Mouse (Mus musculus) limb, embryonic 12.5 days (tissue): ENCODE measurements around the gene Adamts3. TPM values are rescaled to one million over a fixed set of nuclear protein-coding genes. Genes with fewer than 3 reads are reported as not detected.

Experiments used
- ATAC-seq: fragments of 200-750 bp; cut with Nextera tagmentation; 2 replicates; pipeline ENCODE4 v1.8.0; 2017; ENCODE audit warnings: low read depth, moderate TSS enrichment; ENCODE audit not compliant: insufficient number of reproducible peaks, insufficient read depth, low FRiP score, low TSS enrichment
- H3K27ac ChIP-seq: fragments of 300-500 bp; sonication (generic); 2 replicates; pipeline ENCODE4 v1.5.1; 2016; ENCODE audit warnings: mild to moderate bottlenecking, moderate library complexity
- H3K27me3 ChIP-seq: fragments of 300-500 bp; sonication (generic); 2 replicates; pipeline ENCODE4 v1.6.1; 2016; ENCODE audit warnings: mild to moderate bottlenecking, moderate library complexity
- H3K36me3 ChIP-seq: fragments of 300-500 bp; sonication (generic); 2 replicates; pipeline ENCODE4 v1.6.1; 2016; ENCODE audit warnings: mild to moderate bottlenecking, moderate library complexity
- H3K4me1 ChIP-seq: fragments of 300-500 bp; sonication (generic); replicated peaks from 2 replicates; pipeline ENCODE4 v1.6.1; 2016
- H3K4me2 ChIP-seq: fragments of 300-500 bp; sonication (generic); 2 replicates; pipeline ENCODE4 v1.6.1; 2016; ENCODE audit warnings: mild to moderate bottlenecking, moderate library complexity
- H3K4me3 ChIP-seq: fragments of 300-500 bp; sonication (generic); replicated peaks from 2 replicates; pipeline ENCODE4 v1.5.1; 2016; ENCODE audit warnings: mild to moderate bottlenecking
- H3K9ac ChIP-seq: fragments of 300-500 bp; sonication (generic); replicated peaks from 2 replicates; pipeline ENCODE4 v1.6.1; 2016; ENCODE audit warnings: mild to moderate bottlenecking, moderate library complexity
- H3K9me3 ChIP-seq: fragments of 300-500 bp; sonication (generic); 2 replicates; pipeline ENCODE4 v1.6.1; 2016; ENCODE audit warnings: mild to moderate bottlenecking, moderate library complexity
- WGBS: fragments of 180-500 bp; shearing (Covaris S2); methylation state at CpG from one replicate; pipeline ENCODE4 v1.1.7; 2016; 5-methylcytosine and 5-hydroxymethylcytosine counted together
- polyA plus RNA-seq: library from polyadenylated mRNA; unstranded; fragments of >200 nt; fragmentation: Nextera tagmentation; extraction: Ambion mirVana; gene quantifications from 2 replicates; pipeline ENCODE4 v1.2.1, GENCODE M21; 2016

Adamts3 gene
- polyA plus RNA-seq, 1 experiment from 2014 or later = 4.5 TPM

GRCm38 (mm10) chr5:89882091-89882734, 921 bp downstream of the Adamts3 start:
- peaks cover 7% of the 10 kb centered on the region; the same call in 1 of the 2 replicates for H3K9me3 ChIP-seq
- H3K4me3 ChIP-seq = peak overlapping the region; percentile 64
- peaks cover 4% of the 10 kb centered on the region; the same call in 1 of the 2 replicates for H3K36me3 ChIP-seq
- peaks cover 12% of the 10 kb centered on the region for H3K4me1 ChIP-seq
- peak overlapping the region; percentile 76 for H3K9ac ChIP-seq
- peak overlapping the region; percentile 35; the same call in 1 of the 2 replicates for H3K27ac ChIP-seq
- WGBS = under 1% methylated on average over 35 of the region's 35 CpGs
- H3K4me2 ChIP-seq = peak overlapping the region; percentile 100
- H3K27me3 ChIP-seq = no peaks in the 10 kb centered on the region
- ATAC-seq = peak; percentile 73

DNA sequence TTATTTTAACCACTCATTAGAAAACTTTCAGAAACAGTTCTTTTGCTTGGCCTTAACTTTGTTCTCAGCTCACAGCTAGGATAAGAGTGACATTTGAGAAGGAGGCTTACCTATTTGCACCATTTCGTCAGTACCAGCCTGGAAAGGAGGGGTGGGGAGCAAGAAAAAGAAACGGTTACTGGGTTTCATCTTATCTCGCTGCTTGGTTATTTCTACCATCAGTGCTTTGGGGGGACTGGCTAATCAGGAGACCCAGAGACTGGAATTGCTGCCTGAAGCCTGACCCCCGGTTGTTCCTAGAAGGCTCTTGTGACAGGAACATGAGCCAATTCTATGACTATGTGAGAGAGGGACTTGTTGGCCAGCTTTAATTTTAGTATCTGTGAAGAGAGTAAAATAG, 1.7 kb downstream of the Adamts3 start:
- no peak overlapping the region for H3K27ac ChIP-seq
- no peak overlapping the region for H3K9ac ChIP-seq
- H3K36me3 ChIP-seq = peaks cover 4% of the 10 kb centered on the region; the same call in 1 of the 2 replicates
- no peaks in the 10 kb centered on the region for H3K27me3 ChIP-seq
- WGBS = 28% methylated on average over 4 of the region's 4 CpGs
- peaks cover 12% of the 10 kb centered on the region for H3K4me1 ChIP-seq
- no peak for ATAC-seq
- peaks cover 7% of the 10 kb centered on the region; the same call in 1 of the 2 replicates for H3K9me3 ChIP-seq
- peak overlapping the region; percentile 64; the same call in 1 of the 2 replicates for H3K4me3 ChIP-seq
- H3K4me2 ChIP-seq = peak overlapping the region; percentile 100

DNA sequence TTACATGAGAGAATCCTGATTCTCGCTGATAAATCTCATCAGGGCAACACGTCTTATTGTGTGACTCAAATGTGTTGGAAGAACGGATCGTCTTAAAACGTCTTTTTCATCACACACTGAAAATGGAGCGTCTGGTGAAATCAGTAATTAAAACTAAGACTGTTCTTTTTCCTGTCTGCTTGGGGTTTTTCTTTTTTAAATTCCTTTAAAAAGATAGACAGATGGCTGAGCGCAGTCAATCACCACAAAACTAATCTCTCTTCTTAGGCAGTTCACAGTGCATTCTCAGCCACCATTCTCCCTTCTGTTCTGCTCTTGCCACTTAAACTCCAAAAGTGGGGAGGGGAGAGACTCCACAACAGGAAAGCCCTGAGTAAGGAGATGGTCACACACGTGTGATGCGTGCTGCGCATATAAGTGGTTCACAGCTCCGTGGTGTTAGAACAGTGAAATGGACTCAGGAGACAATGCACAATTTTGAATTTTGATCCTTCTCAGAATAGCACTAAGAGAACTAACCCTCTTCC, 4.2 kb downstream of the Adamts3 start:
- Histone ChIP-seq H3K9me3 (peaks cover 7% of the 10 kb centered on the region; the same call in 1 of the 2 replicates), H3K27me3 (no peaks in the 10 kb centered on the region), H3K4me1 (peaks cover 12% of the 10 kb centered on the region), H3K4me2 (no peak overlapping the region), H3K4me3 (no peak overlapping the region), H3K9ac (no peak overlapping the region), H3K36me3 (peaks cover 4% of the 10 kb centered on the region; the same call in 1 of the 2 replicates), H3K27ac (no peak overlapping the region)
- no peak for ATAC-seq
- 68% methylated on average over 11 of the region's 11 CpGs for WGBS

DNA sequence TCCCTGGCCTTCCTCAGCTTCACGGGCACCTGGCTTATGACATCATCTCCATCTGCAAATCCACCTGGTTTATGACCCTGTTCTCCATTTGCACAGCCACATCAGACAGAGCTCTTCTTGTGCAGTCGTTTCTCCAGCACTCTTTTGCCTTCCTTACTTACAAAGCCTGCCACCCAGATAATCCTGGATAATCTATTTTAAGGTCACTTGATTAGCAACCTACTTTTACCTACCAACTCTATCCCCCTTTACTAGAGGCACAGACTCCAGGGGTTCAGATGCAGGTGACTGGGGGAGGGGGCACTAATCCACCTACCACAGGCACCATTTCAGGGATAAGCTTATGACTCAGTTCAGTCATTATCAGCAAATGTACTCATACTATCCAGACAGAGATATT, 10.5 kb downstream of the Adamts3 start:
- H3K27me3 ChIP-seq = no peaks in the 10 kb centered on the region
- H3K27ac ChIP-seq = no peak overlapping the region
- WGBS = 21% methylated on average over 2 of the region's 2 CpGs
- no peaks in the 10 kb centered on the region for H3K36me3 ChIP-seq
- no peaks in the 10 kb centered on the region for H3K9me3 ChIP-seq
- no peak for ATAC-seq
- no peak overlapping the region for H3K4me2 ChIP-seq
- H3K4me3 ChIP-seq = no peak overlapping the region
- no peak overlapping the region for H3K9ac ChIP-seq
- 0 out of 2 replicates have a peak, but pooled peaks cover 6% of the 10 kb centered on the region for H3K4me1 ChIP-seq

- H3K9ac ChIP-seq = no peak overlapping the region
- ATAC-seq = no peak
- H3K9me3 ChIP-seq = no peaks in the 10 kb centered on the region
- no peak overlapping the region for H3K4me2 ChIP-seq
- H3K36me3 ChIP-seq = 0 out of 2 replicates have a peak, but pooled peaks cover 3% of the 10 kb centered on the region
- H3K4me3 ChIP-seq = no peak overlapping the region
- H3K27ac ChIP-seq = no peak overlapping the region
- WGBS = 88% methylated on average over 4 of the region's 4 CpGs
- H3K4me1 ChIP-seq = no peaks in the 10 kb centered on the region
- H3K27me3 ChIP-seq = no peaks in the 10 kb centered on the region
Measured at GRCm38 (mm10) chr5:89859603-89860002, 23.5 kb downstream of the Adamts3 start.

DNA sequence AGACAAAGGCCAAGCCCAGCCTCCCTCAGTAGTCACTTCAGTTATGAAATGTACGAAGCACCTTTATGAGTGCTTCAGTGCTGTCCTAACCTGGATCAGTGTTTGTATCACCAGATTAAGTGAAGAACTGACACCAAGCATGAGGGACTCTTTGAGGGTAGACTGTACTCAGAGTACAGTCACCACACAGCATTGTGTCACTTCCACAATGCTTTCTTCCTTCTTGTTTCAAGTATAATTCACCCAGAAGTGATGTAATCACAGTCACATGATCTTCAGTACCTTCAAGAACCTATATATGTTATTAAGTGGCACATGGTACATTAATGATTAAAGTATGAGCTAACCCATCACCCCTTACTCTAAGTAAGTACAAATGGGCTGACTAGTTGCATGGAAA, 24.3 kb downstream of the Adamts3 start:
- Histone ChIP-seq H3K27me3 (no peaks in the 10 kb centered on the region), H3K4me2 (no peak overlapping the region), H3K4me3 (no peak overlapping the region), H3K9ac (no peak overlapping the region), H3K9me3 (no peaks in the 10 kb centered on the region), H3K36me3 (0 out of 2 replicates have a peak, but pooled peaks cover 3% of the 10 kb centered on the region), H3K4me1 (no peaks in the 10 kb centered on the region), H3K27ac (no peak overlapping the region)
- no peak for ATAC-seq
- WGBS = 100% methylated on average over 1 of the region's 1 CpGs

- Histone ChIP-seq H3K27ac (no peak overlapping the region), H3K9me3 (no peaks in the 10 kb centered on the region), H3K4me2 (no peak overlapping the region), H3K36me3 (no peaks in the 10 kb centered on the region), H3K27me3 (no peaks in the 10 kb centered on the region), H3K4me1 (peaks cover 8% of the 10 kb centered on the region; the same call in 1 of the 2 replicates), H3K9ac (no peak overlapping the region), H3K4me3 (no peak overlapping the region)
- ATAC-seq = no peak
- WGBS = 56% methylated on average over 1 of the region's 1 CpGs
Measured at GRCm38 (mm10) chr5:89846551-89846950, 36.6 kb downstream of the Adamts3 start.

DNA sequence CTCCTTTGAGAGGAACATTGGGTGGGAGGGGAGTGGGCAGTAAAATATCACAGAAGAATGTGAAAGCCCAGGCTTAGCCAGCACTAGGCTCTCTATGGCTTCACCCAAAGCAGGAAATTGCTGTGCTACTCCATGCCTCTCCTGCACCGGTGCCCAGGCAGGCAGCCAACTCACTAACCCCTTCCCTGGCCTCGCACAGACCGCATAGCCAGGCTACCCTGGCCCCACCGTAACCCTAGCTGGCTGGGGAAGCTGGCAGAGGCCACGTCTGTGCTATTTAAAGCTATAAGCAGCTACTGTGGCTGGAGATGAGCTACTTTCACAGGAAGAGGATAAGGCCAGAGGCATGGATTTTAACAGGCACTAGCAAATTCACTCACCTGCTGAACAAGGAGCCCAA, 38.8 kb downstream of the Adamts3 start:
- H3K27ac ChIP-seq = no peak overlapping the region
- ATAC-seq = peak; percentile 79
- H3K4me1 ChIP-seq = peaks cover 8% of the 10 kb centered on the region; the same call in 1 of the 2 replicates
- H3K9me3 ChIP-seq = no peaks in the 10 kb centered on the region
- no peak overlapping the region for H3K9ac ChIP-seq
- no peaks in the 10 kb centered on the region for H3K36me3 ChIP-seq
- WGBS = 42% methylated on average over 5 of the region's 5 CpGs
- no peaks in the 10 kb centered on the region for H3K27me3 ChIP-seq
- no peak overlapping the region for H3K4me2 ChIP-seq
- H3K4me3 ChIP-seq = no peak overlapping the region

DNA sequence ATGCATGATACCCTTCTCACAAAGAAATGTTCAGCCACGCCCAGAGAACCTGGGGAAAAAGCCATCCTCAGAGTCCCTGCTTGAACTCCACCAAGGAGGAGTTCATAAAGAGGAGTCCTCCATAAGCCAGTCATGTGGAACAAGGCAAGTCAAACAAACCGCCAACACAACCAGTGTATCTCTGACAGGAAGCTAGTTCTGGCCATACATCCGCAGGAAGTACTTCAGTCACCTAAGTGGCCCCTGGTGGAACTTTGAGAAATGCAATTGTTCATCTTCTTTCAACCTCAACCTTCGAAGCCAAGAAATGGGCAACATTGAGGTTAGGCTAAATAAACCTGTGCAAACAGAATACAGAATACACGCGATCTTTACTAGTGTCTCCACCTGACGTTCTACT, 39.7 kb downstream of the Adamts3 start:
- no peak for ATAC-seq
- no peak overlapping the region for H3K27ac ChIP-seq

GRCm38 (mm10) chr5:89839627-89840026, 43.5 kb downstream of the Adamts3 start:
- ATAC-seq = no peak
- WGBS = 74% methylated on average over 4 of the region's 4 CpGs
- H3K9me3 ChIP-seq = no peaks in the 10 kb centered on the region
- no peaks in the 10 kb centered on the region for H3K27me3 ChIP-seq
- H3K4me3 ChIP-seq = no peak overlapping the region
- H3K9ac ChIP-seq = no peak overlapping the region
- H3K4me2 ChIP-seq = no peak overlapping the region
- H3K36me3 ChIP-seq = no peaks in the 10 kb centered on the region
- no peak overlapping the region for H3K27ac ChIP-seq
- peaks cover 8% of the 10 kb centered on the region; the same call in 1 of the 2 replicates for H3K4me1 ChIP-seq

More for the DNA sequence above, 39.7 kb downstream of the Adamts3 start:
- Histone ChIP-seq H3K4me2 (no peak overlapping the region), H3K36me3 (no peaks in the 10 kb centered on the region), H3K27me3 (no peaks in the 10 kb centered on the region), H3K9me3 (no peaks in the 10 kb centered on the region), H3K4me1 (peaks cover 8% of the 10 kb centered on the region; the same call in 1 of the 2 replicates), H3K4me3 (no peak overlapping the region), H3K9ac (no peak overlapping the region)
- WGBS = 97% methylated on average over 7 of the region's 7 CpGs

GRCm38 (mm10) chr5:89821175-89821574, 62.0 kb downstream of the Adamts3 start:
- no peak overlapping the region for H3K4me2 ChIP-seq
- 0 out of 2 replicates have a peak, but pooled peaks cover 4% of the 10 kb centered on the region for H3K4me1 ChIP-seq
- H3K9ac ChIP-seq = no peak overlapping the region
- H3K27me3 ChIP-seq = no peaks in the 10 kb centered on the region
- H3K36me3 ChIP-seq = no peaks in the 10 kb centered on the region
- no peak for ATAC-seq
- H3K27ac ChIP-seq = no peak overlapping the region
- 92% methylated on average over 1 of the region's 1 CpGs for WGBS
- no peak overlapping the region for H3K4me3 ChIP-seq
- no peaks in the 10 kb centered on the region for H3K9me3 ChIP-seq
